Mouse (Mus musculus): ENCODE results near the gene Rgl2.

- no peak for TF ChIP-seq CTCF (IDR thresholded peaks at IDR 0.05; ENCODE audit: low read depth, low read length)
- TF ChIP-seq POLR2A (IDR thresholded peaks at IDR 0.05; ENCODE audit: extremely low read depth, insufficient read depth, low read length): no peak
Measured at GRCm38 (mm10) chr17:33962876-33963275, 33.5 kb downstream of the Rgl2 start.
